Mouse (Mus musculus) heart, embryonic 16.5 days (tissue): ENCODE results near the gene 9530077C05Rik. TPM values are rescaled to one million over a fixed set of nuclear protein-coding genes. Genes with fewer than 3 reads are reported as not detected.
"Not testable (repeated sequence)": the region's sequence is repeated elsewhere in the genome, so short reads cannot be mapped to it uniquely, and the experiment has no call there.

ENCODE experiments used
- ATAC-seq: fragments of 200-750 bp; cut with Nextera tagmentation; replicated peaks from 2 replicates; pipeline ENCODE4 v1.8.0; 2017; ENCODE audit warnings: moderate number of reproducible peaks; ENCODE audit not compliant: insufficient read depth, low FRiP score; ENCODE audit errors: extremely low read depth
- H3K27ac ChIP-seq: fragments of 300-500 bp; sonication (generic); 2 replicates; pipeline ENCODE4 v1.5.1; 2014; ENCODE audit warnings: mild to moderate bottlenecking, low read length, control low read depth, moderate library complexity
- H3K27me3 ChIP-seq: fragments of 300-500 bp; sonication (generic); 2 replicates; pipeline ENCODE4 v1.6.1; 2014; ENCODE audit warnings: low read length, mixed read lengths; ENCODE audit not compliant: control insufficient read depth, insufficient read depth
- H3K36me3 ChIP-seq: fragments of 300-500 bp; sonication (generic); 2 replicates; pipeline ENCODE4 v1.6.1; 2014; ENCODE audit not compliant: control insufficient read depth, insufficient read depth
- H3K4me1 ChIP-seq: fragments of 300-500 bp; sonication (generic); 2 replicates; pipeline ENCODE4 v1.6.1; 2014; ENCODE audit warnings: low read length, mixed read lengths; ENCODE audit not compliant: control insufficient read depth, insufficient read depth
- H3K4me2 ChIP-seq: fragments of 300-500 bp; sonication (generic); 2 replicates; pipeline ENCODE4 v1.6.1; 2014; ENCODE audit warnings: low read depth, mild to moderate bottlenecking, control low read depth, low read length
- H3K4me3 ChIP-seq: fragments of 300-500 bp; sonication (generic); 2 replicates; pipeline ENCODE4 v1.5.1; 2014; ENCODE audit warnings: mild to moderate bottlenecking, control low read depth, low read length
- H3K9ac ChIP-seq: fragments of 300-500 bp; sonication (generic); 2 replicates; pipeline ENCODE4 v1.6.1; 2014; ENCODE audit warnings: low read length, control low read depth
- H3K9me3 ChIP-seq: fragments of 300-500 bp; sonication (generic); replicated peaks from 2 replicates; pipeline ENCODE4 v1.6.1; 2016; ENCODE audit warnings: low read length; ENCODE audit not compliant: control insufficient read depth
- WGBS: fragments of 180-500 bp; shearing (Covaris S2); extraction: QIAGEN DNeasy Blood & Tissue Kit; methylation state at CpG from one replicate; pipeline ENCODE4 v1.1.7; 2014; 5-methylcytosine and 5-hydroxymethylcytosine counted together
- polyA plus RNA-seq: library from polyadenylated mRNA; unstranded; fragments of >200 nt; fragmentation: Nextera tagmentation; extraction: Ambion mirVana; gene quantifications from 2 replicates; pipeline ENCODE4 v1.2.1, GENCODE M21; 2015

9530077C05Rik gene
- polyA plus RNA-seq, 1 experiment from 2014 or later: 3.7 TPM

DNA sequence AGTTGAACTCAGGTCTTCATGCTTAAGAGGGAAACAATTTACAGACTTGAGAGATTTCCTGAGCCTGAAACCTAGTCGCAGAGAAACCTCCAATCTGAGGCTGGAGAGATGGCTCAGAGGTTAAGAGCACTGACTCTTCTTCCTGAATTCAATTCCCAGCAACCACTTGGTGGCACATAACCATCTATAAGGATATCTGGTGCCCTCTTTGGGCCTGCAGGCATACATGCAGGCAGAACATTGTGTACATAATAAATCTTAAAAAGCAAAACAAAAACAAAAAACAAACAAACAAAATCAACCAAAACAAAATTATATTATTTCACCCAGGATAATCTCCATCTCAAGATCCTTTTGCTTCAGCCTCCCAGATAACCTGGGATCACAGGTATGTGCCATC lies 27.5 kb downstream of the 9530077C05Rik start:
- no peak for ATAC-seq
- no peaks in the 10 kb centered on the region for H3K4me1 ChIP-seq
- 58% methylated on average over 1 of the region's 1 CpGs for whole genome bisulfite sequencing
- no peaks in the 10 kb centered on the region for H3K27me3 ChIP-seq
- H3K27ac ChIP-seq: no peak overlapping the region
- H3K4me2 ChIP-seq: no peak overlapping the region
- peaks cover 4% of the 10 kb centered on the region for H3K36me3 ChIP-seq
- 0 out of 2 replicates have a peak, but pooled peaks cover 3% of the 10 kb centered on the region for H3K9me3 ChIP-seq
- H3K9ac ChIP-seq: no peak overlapping the region
- H3K4me3 ChIP-seq: no peak overlapping the region

DNA sequence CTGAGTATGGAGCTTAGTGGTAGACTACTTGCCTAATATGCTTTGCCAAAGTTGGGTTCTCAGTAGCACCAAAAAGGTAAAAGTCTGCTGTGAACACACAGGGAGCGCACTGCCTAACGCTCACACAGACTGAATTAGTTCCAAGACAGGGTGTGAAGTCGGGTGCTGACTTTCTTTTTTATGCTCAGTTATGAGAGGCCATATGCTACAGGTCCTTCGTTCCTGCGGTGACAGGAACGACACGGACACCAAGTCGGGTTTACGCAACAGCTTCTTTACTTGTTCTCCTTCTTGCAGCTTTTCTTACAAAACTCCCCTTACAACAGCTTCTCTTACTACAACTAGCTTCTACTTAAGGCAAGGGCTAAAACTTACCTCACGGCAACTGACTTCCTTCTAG lies 31.8 kb downstream of the 9530077C05Rik start:
- H3K27me3 ChIP-seq: no peaks in the 10 kb centered on the region
- H3K9ac ChIP-seq: no peak overlapping the region
- WGBS: 88% methylated on average over 10 of the region's 10 CpGs
- no peak for ATAC-seq
- no peaks in the 10 kb centered on the region for H3K4me1 ChIP-seq
- no peak overlapping the region for H3K27ac ChIP-seq
- H3K36me3 ChIP-seq: peaks cover 19% of the 10 kb centered on the region
- H3K9me3 ChIP-seq: 0 out of 2 replicates have a peak, but pooled peaks cover 3% of the 10 kb centered on the region
- no peak overlapping the region for H3K4me2 ChIP-seq
- no peak overlapping the region for H3K4me3 ChIP-seq

DNA sequence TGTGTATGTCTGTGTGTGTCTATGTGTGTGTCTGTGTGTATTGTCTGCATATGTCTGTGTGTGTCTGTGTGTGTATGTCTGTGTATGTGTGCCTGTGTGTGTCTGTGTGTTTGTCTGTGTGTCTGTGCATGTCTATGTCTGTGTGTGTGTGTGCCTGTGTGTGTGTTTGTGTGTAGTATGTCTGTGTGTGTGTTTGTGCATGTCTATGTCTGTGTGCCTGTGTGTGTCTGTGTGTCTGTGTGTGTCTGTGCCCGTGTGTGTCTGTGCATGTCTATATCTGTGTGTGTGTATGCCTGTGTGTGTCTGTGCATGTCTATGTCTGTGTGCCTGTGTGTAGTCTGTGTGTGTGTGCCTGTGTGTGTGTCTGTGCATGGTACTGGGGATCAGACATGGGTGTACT lies 33.8 kb downstream of the 9530077C05Rik start:
- Histone ChIP-seq H3K4me3 (no peak overlapping the region), H3K9ac (no peak overlapping the region), H3K4me1 (no peaks in the 10 kb centered on the region), H3K36me3 (peaks cover 29% of the 10 kb centered on the region), H3K27ac (no peak overlapping the region), H3K27me3 (no peaks in the 10 kb centered on the region), H3K9me3 (0 out of 2 replicates have a peak, but pooled peaks cover 3% of the 10 kb centered on the region), H3K4me2 (no peak overlapping the region)
- 53% methylated on average over 1 of the region's 1 CpGs for WGBS
- ATAC-seq: no peak

DNA sequence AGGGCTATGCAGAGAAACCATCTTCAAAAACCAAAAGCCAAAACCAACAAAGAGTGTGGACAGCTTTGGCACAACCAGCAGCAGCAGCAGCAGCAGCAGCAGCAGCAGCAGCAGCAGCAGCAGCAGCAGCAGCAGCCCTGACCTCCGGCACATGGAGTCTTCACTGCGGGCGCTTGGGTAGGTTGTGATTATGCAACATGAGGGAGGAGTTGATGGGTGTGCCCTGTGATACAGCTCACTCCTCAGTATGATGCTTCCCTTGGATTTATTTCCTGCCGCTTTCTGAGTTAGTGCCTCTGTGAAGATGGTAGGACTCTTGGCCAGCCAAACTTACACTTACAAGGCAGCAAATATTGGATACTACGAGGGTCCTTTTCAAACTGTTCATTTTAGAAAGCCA lies 35.9 kb downstream of the 9530077C05Rik start:
- H3K4me2 ChIP-seq: no peak overlapping the region
- H3K27me3 ChIP-seq: no peaks in the 10 kb centered on the region
- no peak overlapping the region for H3K4me3 ChIP-seq
- H3K9me3 ChIP-seq: no peaks in the 10 kb centered on the region
- H3K9ac ChIP-seq: no peak overlapping the region
- peaks cover 43% of the 10 kb centered on the region for H3K36me3 ChIP-seq
- H3K27ac ChIP-seq: no peak overlapping the region
- no peaks in the 10 kb centered on the region for H3K4me1 ChIP-seq
- ATAC-seq: no peak
- 87% methylated on average over 5 of the region's 5 CpGs for WGBS

DNA sequence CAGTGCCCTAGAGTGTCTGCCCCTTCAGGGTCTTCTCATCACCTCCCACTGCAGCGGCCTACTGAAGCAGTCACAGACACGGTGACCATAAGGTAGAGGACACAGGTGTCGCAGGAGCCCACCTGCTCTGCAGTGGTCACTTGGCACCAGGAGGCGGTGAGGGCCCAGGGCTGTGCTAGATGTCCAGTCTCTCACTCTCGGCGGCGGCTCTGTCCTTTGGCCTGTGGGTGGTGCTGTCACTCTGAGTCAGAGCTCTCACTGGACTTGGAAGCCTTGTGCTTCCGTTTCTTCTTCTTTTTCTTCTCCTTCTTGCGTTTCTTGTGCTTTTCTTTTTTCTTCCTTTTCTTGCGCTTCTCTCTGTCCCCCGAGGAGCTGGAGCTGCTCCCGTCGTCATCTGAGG lies 37.1 kb downstream of the 9530077C05Rik start:
- H3K9me3 ChIP-seq: no peaks in the 10 kb centered on the region
- no peaks in the 10 kb centered on the region for H3K27me3 ChIP-seq
- no peak overlapping the region for H3K4me3 ChIP-seq
- no peak overlapping the region for H3K27ac ChIP-seq
- 81% methylated on average over 13 of the region's 13 CpGs for WGBS
- no peaks in the 10 kb centered on the region for H3K4me1 ChIP-seq
- peaks cover 55% of the 10 kb centered on the region for H3K36me3 ChIP-seq
- ATAC-seq: no peak
- H3K4me2 ChIP-seq: no peak overlapping the region
- no peak overlapping the region for H3K9ac ChIP-seq

DNA sequence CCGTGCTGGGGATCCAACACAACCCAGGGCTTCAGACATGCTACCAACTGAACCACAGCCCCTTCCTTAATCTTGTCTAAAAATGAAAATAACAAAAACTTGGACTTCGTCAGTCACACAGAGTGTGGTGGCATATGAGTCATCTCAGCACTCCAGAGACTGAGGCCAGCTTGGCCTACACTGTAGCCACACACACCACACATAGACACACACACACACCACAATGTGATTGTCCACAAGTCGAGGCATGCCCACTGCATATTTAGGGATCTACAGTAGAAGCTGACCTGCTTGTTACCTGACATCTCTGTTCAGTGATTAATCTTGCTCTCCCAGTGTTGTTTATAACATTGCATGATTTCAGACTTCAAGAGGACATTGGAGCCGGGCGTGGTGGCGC lies 37.9 kb downstream of the 9530077C05Rik start:
- Histone ChIP-seq H3K9me3 (no peaks in the 10 kb centered on the region), H3K4me1 (no peaks in the 10 kb centered on the region), H3K4me3 (no peak overlapping the region), H3K27me3 (no peaks in the 10 kb centered on the region), H3K36me3 (peaks cover 62% of the 10 kb centered on the region), H3K4me2 (no peak overlapping the region), H3K27ac (no peak overlapping the region), H3K9ac (no peak overlapping the region)
- WGBS: 90% methylated on average over 6 of the region's 6 CpGs
- no peak for ATAC-seq

DNA sequence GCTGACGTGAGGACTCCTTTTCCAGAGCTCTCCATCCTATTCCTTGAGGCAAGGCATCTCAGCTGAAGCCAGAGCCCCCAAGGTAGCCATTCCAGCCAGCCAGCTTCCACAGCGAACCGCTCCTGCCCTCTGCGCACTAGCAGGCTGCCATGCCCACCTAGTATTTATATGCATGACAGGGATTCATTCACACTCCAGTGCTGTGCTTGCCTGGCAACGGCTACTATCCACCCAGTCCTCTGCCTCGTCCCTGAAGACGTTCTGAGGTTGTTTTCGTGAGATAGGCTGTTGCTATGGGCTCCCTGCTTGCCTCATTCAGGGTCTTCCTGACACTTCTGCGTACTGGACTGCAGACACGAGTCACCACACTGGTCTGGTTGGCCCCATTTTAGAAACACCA lies 41.4 kb downstream of the 9530077C05Rik start:
- Histone ChIP-seq H3K4me1 (no peaks in the 10 kb centered on the region), H3K27me3 (no peaks in the 10 kb centered on the region), H3K9ac (no peak overlapping the region), H3K9me3 (no peaks in the 10 kb centered on the region), H3K36me3 (peaks cover 76% of the 10 kb centered on the region), H3K4me3 (no peak overlapping the region), H3K4me2 (no peak overlapping the region), H3K27ac (no peak overlapping the region)
- ATAC-seq: no peak
- 73% methylated on average over 10 of the region's 10 CpGs for WGBS

DNA sequence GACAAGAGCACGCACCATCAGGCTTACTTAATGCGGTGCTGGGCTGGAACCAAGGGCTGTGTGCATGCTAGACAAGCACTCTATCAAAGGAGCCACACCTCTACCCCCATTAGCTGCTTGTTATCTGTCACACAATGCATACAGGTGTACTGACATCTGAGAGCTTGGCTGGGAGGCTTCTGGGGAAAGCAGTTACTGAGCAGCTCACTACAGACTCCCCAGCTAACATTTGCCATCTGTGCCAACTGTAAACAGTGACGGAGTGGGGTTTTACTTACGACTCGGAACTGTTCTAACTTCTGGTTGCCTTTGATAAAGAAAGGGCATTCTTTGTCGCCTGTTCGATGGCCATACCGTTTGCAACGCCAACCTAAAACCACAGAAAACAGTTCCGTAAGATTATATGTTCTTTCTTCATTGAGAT lies 42.2 kb downstream of the 9530077C05Rik start:
- no peaks in the 10 kb centered on the region for H3K4me1 ChIP-seq
- no peaks in the 10 kb centered on the region for H3K27me3 ChIP-seq
- peaks cover 69% of the 10 kb centered on the region for H3K36me3 ChIP-seq
- 90% methylated on average over 10 of the region's 10 CpGs for whole genome bisulfite sequencing
- H3K4me2 ChIP-seq: no peak overlapping the region
- no peak overlapping the region for H3K4me3 ChIP-seq
- no peaks in the 10 kb centered on the region for H3K9me3 ChIP-seq
- no peak overlapping the region for H3K9ac ChIP-seq
- H3K27ac ChIP-seq: no peak overlapping the region
- ATAC-seq: no peak

DNA sequence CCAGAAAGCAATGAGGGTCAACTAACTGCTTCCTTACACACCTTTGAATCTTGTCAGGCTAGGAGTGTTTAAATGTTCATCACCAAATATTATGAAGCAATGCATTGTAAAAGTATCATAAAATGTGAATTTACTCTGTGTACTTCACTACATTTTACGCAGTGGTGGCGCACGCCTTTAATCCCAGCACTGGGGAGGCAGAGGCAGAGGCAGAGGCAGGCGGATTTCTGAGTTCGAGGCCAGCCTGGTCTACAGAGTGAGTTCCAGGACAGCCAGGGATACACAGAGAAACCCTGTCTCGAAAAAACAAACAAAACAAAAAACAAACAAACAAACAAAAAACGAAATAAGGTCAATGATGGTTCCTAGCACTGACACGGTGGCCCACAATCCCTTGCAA lies 42.7 kb downstream of the 9530077C05Rik start, which contains the start of gene Gm17545:
Gene Gm17545, plus strand, starts transcription at position 301 of the 400 bp plus-strand sequence.
- H3K4me1 ChIP-seq, H3K4me2 ChIP-seq, H3K27me3 ChIP-seq, H3K9ac ChIP-seq, H3K4me3 ChIP-seq, H3K9me3 ChIP-seq, H3K27ac ChIP-seq, ATAC-seq: not testable (repeated sequence)
- 93% methylated on average over 8 of the region's 8 CpGs for WGBS
- peaks cover 69% of the 10 kb centered on the region for H3K36me3 ChIP-seq

DNA sequence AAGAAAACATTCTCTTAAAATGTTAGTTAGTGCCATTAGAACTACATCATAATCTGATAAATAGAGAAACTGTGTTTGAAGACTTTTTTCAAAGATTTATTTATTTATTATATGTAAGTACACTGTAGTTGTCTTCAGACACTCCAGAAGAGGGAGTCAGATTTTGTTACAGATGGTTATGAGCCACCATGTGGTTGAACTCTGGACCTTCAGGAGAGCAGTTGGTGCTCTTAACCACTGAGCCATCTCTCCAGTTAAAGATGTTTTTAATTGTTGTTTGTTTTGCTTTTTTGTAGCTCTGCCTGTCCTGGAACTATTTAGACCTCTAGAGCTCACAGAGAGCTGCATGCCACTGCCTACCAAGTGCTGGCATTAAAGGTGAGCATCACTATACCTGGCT lies 43.7 kb downstream of the 9530077C05Rik start:
- Histone ChIP-seq H3K4me1 (no peaks in the 10 kb centered on the region), H3K27me3 (no peaks in the 10 kb centered on the region), H3K4me2 (no peak overlapping the region), H3K27ac (no peak overlapping the region), H3K36me3 (peaks cover 63% of the 10 kb centered on the region), H3K4me3 (no peak overlapping the region), H3K9me3 (no peaks in the 10 kb centered on the region), H3K9ac (no peak overlapping the region)
- ATAC-seq: no peak
